Mouse (Mus musculus): ENCODE results near the gene Cbr3. TPM values are rescaled to one million over a fixed set of nuclear protein-coding genes. Genes with fewer than 3 reads are reported as not detected.
"Not testable (repeated sequence)": the region's sequence is repeated elsewhere in the genome, so short reads cannot be mapped to it uniquely, and the experiment has no call there.

The Cbr3 gene
- polyA plus RNA-seq, 1 experiment from 2014 or later = 208 TPM

DNA sequence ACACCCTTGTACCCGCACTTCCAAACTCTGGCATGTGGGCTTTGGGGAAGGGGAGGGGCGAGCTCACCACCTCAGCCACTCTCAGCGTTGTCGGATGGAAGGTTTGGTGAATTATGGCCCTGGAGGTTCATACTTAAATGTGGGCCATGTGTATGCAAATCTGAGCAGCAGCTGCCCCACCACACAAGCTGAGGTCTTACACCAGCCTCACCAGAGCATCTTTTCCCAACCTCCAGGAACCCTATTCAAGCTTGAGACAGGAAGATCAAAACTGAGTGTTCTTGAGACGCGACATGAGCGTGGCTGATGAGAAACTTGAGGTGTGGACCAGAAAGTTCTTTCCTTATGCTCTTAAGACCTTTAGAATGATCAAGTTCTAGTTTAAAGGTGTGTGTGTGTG lies 1.4 kb downstream of the Cbr3 start:
- Histone ChIP-seq H3K4me3 (ENCODE audit: low read depth, low read length) (peak overlapping the region; percentile 66), H3K27me3 (ENCODE audit: control insufficient read depth, insufficient read depth, low read length) (no peaks in the 10 kb centered on the region), H3K4me2 (replicated peaks; ENCODE audit: low read depth) (peak overlapping the region; percentile 90), H3K9me3 (ENCODE audit: control insufficient read depth, low read length) (no peaks in the 10 kb centered on the region), H3K36me3 (ENCODE audit: control insufficient read depth, insufficient read depth, low read length) (no peaks in the 10 kb centered on the region), H3K4me1 (replicated peaks; ENCODE audit: control insufficient read depth, insufficient read depth) (no peaks in the 10 kb centered on the region), H3K27ac (replicated peaks) (peak overlapping the region; percentile 94), H3K9ac (ENCODE audit: low read length) (peak overlapping the region; percentile 87)
- 52% methylated on average over 7 of the region's 7 CpGs for WGBS
- no peak for TF ChIP-seq CTCF (IDR thresholded peaks at IDR 0.05; ENCODE audit: low read depth)
- no peak for TF ChIP-seq EP300 (optimal IDR thresholded peaks at IDR 0.05)
- DNase-seq (ENCODE audit: low spot score) (peak; percentile 36), ATAC-seq (ENCODE audit: low FRiP score, low TSS enrichment) (no peak)

GRCm38 (mm10) chr16:93685783-93686182 lies 2.8 kb downstream of the Cbr3 start:
- not testable (repeated sequence) for H3K4me1 ChIP-seq (replicated peaks; ENCODE audit: control insufficient read depth, insufficient read depth); H3K9me3 ChIP-seq (ENCODE audit: control insufficient read depth, low read length); H3K27me3 ChIP-seq (ENCODE audit: control insufficient read depth, insufficient read depth, low read length); ATAC-seq (ENCODE audit: low FRiP score, low TSS enrichment); DNase-seq (ENCODE audit: low spot score); H3K27ac ChIP-seq (replicated peaks); H3K9ac ChIP-seq (ENCODE audit: low read length); H3K36me3 ChIP-seq (ENCODE audit: control insufficient read depth, insufficient read depth, low read length); H3K4me3 ChIP-seq (ENCODE audit: low read depth, low read length); H3K4me2 ChIP-seq (replicated peaks; ENCODE audit: low read depth)
- peak; percentile 58 for TF ChIP-seq CTCF (IDR thresholded peaks at IDR 0.05; ENCODE audit: low read depth)
- WGBS = 96% methylated on average over 3 of the region's 3 CpGs

DNA sequence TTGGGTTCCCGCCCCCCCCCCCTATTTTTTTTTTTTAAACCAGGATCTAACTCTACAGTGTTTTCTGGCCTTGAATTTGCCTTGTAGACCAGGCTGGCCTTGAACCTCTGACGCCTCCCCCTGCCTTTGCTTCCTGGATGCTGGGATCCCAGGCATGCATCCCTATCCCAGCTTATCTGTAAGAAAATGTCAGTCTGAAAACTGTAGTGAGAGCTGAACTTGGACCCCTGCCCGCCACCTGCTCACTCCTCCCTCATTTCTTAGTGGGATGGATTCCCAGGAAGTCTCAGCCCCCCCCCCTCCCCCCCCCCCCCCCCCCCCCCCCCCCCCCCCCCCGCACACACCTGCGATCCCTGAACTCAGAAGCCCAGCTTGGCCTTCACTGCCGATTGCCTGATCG lies 3.4 kb downstream of the Cbr3 start:
- H3K9me3 ChIP-seq (ENCODE audit: control insufficient read depth, low read length) = no peaks in the 10 kb centered on the region
- no peak overlapping the region for H3K9ac ChIP-seq (ENCODE audit: low read length)
- no peaks in the 10 kb centered on the region for H3K4me1 ChIP-seq (replicated peaks; ENCODE audit: control insufficient read depth, insufficient read depth)
- no peaks in the 10 kb centered on the region for H3K27me3 ChIP-seq (ENCODE audit: control insufficient read depth, insufficient read depth, low read length)
- peak overlapping the region; percentile 14; the same call in 1 of the 2 replicates for H3K4me2 ChIP-seq (replicated peaks; ENCODE audit: low read depth)
- no peak overlapping the region for H3K4me3 ChIP-seq (ENCODE audit: low read depth, low read length)
- ATAC-seq (ENCODE audit: low FRiP score, low TSS enrichment) (no peak), DNase-seq (ENCODE audit: low spot score) (no peak)
- H3K27ac ChIP-seq (replicated peaks) = no peak overlapping the region
- H3K36me3 ChIP-seq (ENCODE audit: control insufficient read depth, insufficient read depth, low read length) = no peaks in the 10 kb centered on the region
- TF ChIP-seq EP300 (optimal IDR thresholded peaks at IDR 0.05) = no peak
- TF ChIP-seq CTCF (IDR thresholded peaks at IDR 0.05; ENCODE audit: low read depth) = no peak
- 62% methylated on average over 5 of the region's 7 CpGs for WGBS

GRCm38 (mm10) chr16:93686945-93687344 lies 3.9 kb downstream of the Cbr3 start:
- DNase-seq (ENCODE audit: low spot score) (no peak), ATAC-seq (ENCODE audit: low FRiP score, low TSS enrichment) (no peak)
- H3K27ac ChIP-seq (replicated peaks) = no peak overlapping the region
- 35% methylated on average over 5 of the region's 5 CpGs for whole genome bisulfite sequencing
- no peak overlapping the region for H3K9ac ChIP-seq (ENCODE audit: low read length)
- H3K27me3 ChIP-seq (ENCODE audit: control insufficient read depth, insufficient read depth, low read length) = no peaks in the 10 kb centered on the region
- H3K9me3 ChIP-seq (ENCODE audit: control insufficient read depth, low read length) = no peaks in the 10 kb centered on the region
- peak overlapping the region; percentile 14; the same call in 1 of the 2 replicates for H3K4me2 ChIP-seq (replicated peaks; ENCODE audit: low read depth)
- H3K4me3 ChIP-seq (ENCODE audit: low read depth, low read length) = no peak overlapping the region
- H3K4me1 ChIP-seq (replicated peaks; ENCODE audit: control insufficient read depth, insufficient read depth) = no peaks in the 10 kb centered on the region
- no peaks in the 10 kb centered on the region for H3K36me3 ChIP-seq (ENCODE audit: control insufficient read depth, insufficient read depth, low read length)
- TF ChIP-seq EP300 (optimal IDR thresholded peaks at IDR 0.05) = no peak
- peak; percentile 71 for TF ChIP-seq CTCF (IDR thresholded peaks at IDR 0.05; ENCODE audit: low read depth)

DNA sequence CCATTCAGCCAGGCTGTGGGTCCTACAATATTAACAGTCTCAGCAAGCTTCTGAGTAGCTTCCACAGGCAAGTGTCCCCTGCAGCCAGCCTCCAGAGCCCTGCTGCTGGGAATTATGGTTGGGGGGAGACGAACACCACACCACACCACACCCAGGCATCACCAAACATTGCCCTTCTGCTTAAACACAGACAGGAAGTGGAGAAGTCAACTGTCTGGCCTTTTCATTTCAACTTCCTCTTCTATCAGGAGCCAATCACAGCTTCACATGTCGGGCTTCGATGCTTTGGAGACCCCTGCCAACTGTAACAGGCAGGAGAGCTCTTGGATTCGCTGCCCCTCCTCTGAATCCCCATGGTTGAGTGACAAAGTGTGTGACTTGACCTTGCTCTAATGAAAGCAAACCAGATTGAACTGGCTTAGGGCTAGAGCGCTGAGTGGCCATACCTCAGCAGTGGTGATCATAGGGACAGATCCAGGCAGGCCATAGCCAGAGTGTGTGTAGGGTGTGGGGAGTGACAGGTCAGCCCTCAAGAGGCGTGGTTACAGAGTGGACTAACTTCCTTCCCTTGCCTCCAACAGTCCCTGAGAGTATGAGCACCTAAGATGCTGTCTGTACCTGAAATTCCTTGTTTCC lies 8.3 kb downstream of the Cbr3 start:
- H3K4me2 ChIP-seq (replicated peaks; ENCODE audit: low read depth) = no peak overlapping the region
- ATAC-seq (ENCODE audit: low FRiP score, low TSS enrichment) (peak; percentile 90), DNase-seq (ENCODE audit: low spot score) (peak; percentile 50)

DNA sequence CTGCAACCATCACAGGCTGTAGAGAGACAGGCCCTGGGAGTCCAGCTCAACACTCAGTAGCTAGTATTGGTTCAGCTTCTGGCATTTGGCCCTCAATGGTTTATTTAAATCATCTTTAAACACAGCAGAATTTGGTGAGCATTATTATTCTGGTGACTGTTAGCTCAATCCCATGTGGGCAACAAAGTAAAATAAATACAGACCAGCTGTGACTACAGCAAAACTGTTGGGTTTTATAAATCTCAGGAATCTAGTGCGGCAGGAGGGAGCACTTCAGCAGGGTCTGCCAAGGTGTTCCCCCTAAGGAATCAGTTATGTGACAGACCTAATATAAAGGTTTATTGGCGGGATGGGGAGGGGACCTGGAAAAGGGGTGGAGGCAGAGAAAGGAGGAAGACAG lies 9.7 kb downstream of the Cbr3 start:
- H3K4me3 ChIP-seq (ENCODE audit: low read depth, low read length) = no peak overlapping the region
- DNase-seq (ENCODE audit: low spot score) (no peak), ATAC-seq (ENCODE audit: low FRiP score, low TSS enrichment) (no peak)
- TF ChIP-seq EP300 (optimal IDR thresholded peaks at IDR 0.05) (no peak), CTCF (IDR thresholded peaks at IDR 0.05; ENCODE audit: low read depth) (no peak)
- no peak overlapping the region for H3K9ac ChIP-seq (ENCODE audit: low read length)
- no peaks in the 10 kb centered on the region for H3K9me3 ChIP-seq (ENCODE audit: control insufficient read depth, low read length)
- H3K27me3 ChIP-seq (ENCODE audit: control insufficient read depth, insufficient read depth, low read length) = no peaks in the 10 kb centered on the region
- WGBS = 55% methylated on average over 2 of the region's 2 CpGs
- no peaks in the 10 kb centered on the region for H3K36me3 ChIP-seq (ENCODE audit: control insufficient read depth, insufficient read depth, low read length)
- H3K4me2 ChIP-seq (replicated peaks; ENCODE audit: low read depth) = no peak overlapping the region
- H3K4me1 ChIP-seq (replicated peaks; ENCODE audit: control insufficient read depth, insufficient read depth) = no peaks in the 10 kb centered on the region
- H3K27ac ChIP-seq (replicated peaks) = no peak overlapping the region

More for the DNA sequence above, 8.3 kb downstream of the Cbr3 start:
- Histone ChIP-seq H3K27ac (replicated peaks) (0 out of 2 replicates have a peak overlapping the region, but pooled peaks have one; percentile 18), H3K9ac (ENCODE audit: low read length) (no peak overlapping the region), H3K36me3 (ENCODE audit: control insufficient read depth, insufficient read depth, low read length) (no peaks in the 10 kb centered on the region), H3K27me3 (ENCODE audit: control insufficient read depth, insufficient read depth, low read length) (no peaks in the 10 kb centered on the region), H3K4me1 (replicated peaks; ENCODE audit: control insufficient read depth, insufficient read depth) (no peaks in the 10 kb centered on the region), H3K9me3 (ENCODE audit: control insufficient read depth, low read length) (no peaks in the 10 kb centered on the region), H3K4me3 (ENCODE audit: low read depth, low read length) (no peak overlapping the region)
- TF ChIP-seq CTCF (IDR thresholded peaks at IDR 0.05; ENCODE audit: low read depth) (no peak), EP300 (optimal IDR thresholded peaks at IDR 0.05) (no peak)
- 69% methylated on average over 6 of the region's 6 CpGs for WGBS

All from stomach, postnatal 0 days (tissue).